In genomic region chr11:102725574-102725973, GRCm38 (mm10) we compare ENCODE assay signal across 9 mouse cellular contexts. TPM values are rescaled to one million over a fixed set of nuclear protein-coding genes. Genes with fewer than 3 reads are reported as not detected.
DNase-seq lines count a peak whose midpoint lies in the region; ATAC-seq and TF ChIP-seq lines count a peak whose summit lies in the region.
"Had no signal": no experiment of that assay in that cellular context is flagged by ENCODE, and none has a peak within 500 bp of the region (broad histone marks: within the 10 kb centered on the region; RNA-seq: fewer than 3 reads in every experiment).

No protein-coding gene starts in this region.

- H3K9me3 ChIP-seq in heart, postnatal 0 days (replicated peaks; ENCODE audit: control insufficient read depth, low read length) = no peaks in the 10 kb centered on the region
- no peaks in the 10 kb centered on the region for H3K9me3 ChIP-seq in lung, embryonic 14.5 days (ENCODE audit: low read depth, low read length)
- H3K9me3 ChIP-seq in heart, embryonic 12.5 days (replicated peaks) = no peaks in the 10 kb centered on the region
- H3K9me3 ChIP-seq: embryonic facial prominence, embryonic 15.5 days had no signal

- peak; percentile 29; the same call in 1 of the 2 replicates for TF ChIP-seq CTCF in heart, postnatal 0 days (IDR thresholded peaks at IDR 0.05; ENCODE audit: low read depth)
- peak; percentile 54 for TF ChIP-seq CTCF in lung, embryonic 14.5 days (IDR thresholded peaks at IDR 0.05; ENCODE audit: low read depth)

- H3K36me3 ChIP-seq in heart, postnatal 0 days (replicated peaks; ENCODE audit: control insufficient read depth, insufficient read depth, low read length) = no peaks in the 10 kb centered on the region
- no peaks in the 10 kb centered on the region for H3K36me3 ChIP-seq in lung, embryonic 14.5 days (ENCODE audit: insufficient read depth)
- no peaks in the 10 kb centered on the region for H3K36me3 ChIP-seq in heart, embryonic 12.5 days
- H3K36me3 ChIP-seq: embryonic facial prominence, embryonic 15.5 days had no signal

- no peaks in the 10 kb centered on the region for H3K4me1 ChIP-seq in heart, postnatal 0 days (ENCODE audit: control insufficient read depth, insufficient read depth)
- no peaks in the 10 kb centered on the region for H3K4me1 ChIP-seq in lung, embryonic 14.5 days (ENCODE audit: insufficient read depth)
- H3K4me1 ChIP-seq in heart, embryonic 12.5 days (replicated peaks) = no peaks in the 10 kb centered on the region
- H3K4me1 ChIP-seq: embryonic facial prominence, embryonic 15.5 days had no signal

- H3K27me3 ChIP-seq in heart, postnatal 0 days (ENCODE audit: control insufficient read depth, insufficient read depth, low read length) = no peaks in the 10 kb centered on the region
- no peaks in the 10 kb centered on the region for H3K27me3 ChIP-seq in lung, embryonic 14.5 days (ENCODE audit: insufficient read depth, low read length)
- no peaks in the 10 kb centered on the region for H3K27me3 ChIP-seq in heart, embryonic 12.5 days (replicated peaks)
- H3K27me3 ChIP-seq: embryonic facial prominence, embryonic 15.5 days had no signal

- no peak overlapping the region for H3K9ac ChIP-seq in heart, postnatal 0 days (replicated peaks; ENCODE audit: low read depth, low read length)
- no peak overlapping the region for H3K9ac ChIP-seq in lung, embryonic 14.5 days
- H3K9ac ChIP-seq in heart, embryonic 12.5 days = no peak overlapping the region
- H3K9ac ChIP-seq: embryonic facial prominence, embryonic 15.5 days had no signal

- H3K27ac ChIP-seq in heart, postnatal 0 days (ENCODE audit: low read depth) = no peak overlapping the region
- H3K27ac ChIP-seq in lung, embryonic 14.5 days (ENCODE audit: low read depth) = no peak overlapping the region
- H3K27ac ChIP-seq in heart, embryonic 12.5 days (ENCODE audit: poor library complexity, severe bottlenecking) = no peak overlapping the region
- H3K27ac ChIP-seq: embryonic facial prominence, embryonic 15.5 days had no signal

- DNase-seq in heart, postnatal 0 days (ENCODE audit: low spot score) = no peak
- no peak for DNase-seq in heart, postnatal 36 days
- DNase-seq in lung, embryonic 14.5 days = no peak
- DNase-seq in lung, adult 18-20 months = no peak
- DNase-seq in WW6 (ENCODE audit: low read depth, low spot score) = peak; percentile 53
- peak; percentile 49 for DNase-seq in retina, postnatal 1 day
- DNase-seq in heart, adult 11 months = no peak

- TF ChIP-seq EP300 in heart, postnatal 0 days (IDR thresholded peaks at IDR 0.05; ENCODE audit: low read depth) = no peak

- H3K4me2 ChIP-seq in heart, postnatal 0 days (ENCODE audit: low read depth, low read length) = no peak overlapping the region
- no peak overlapping the region for H3K4me2 ChIP-seq in lung, embryonic 14.5 days
- no peak overlapping the region for H3K4me2 ChIP-seq in heart, embryonic 12.5 days
- H3K4me2 ChIP-seq: embryonic facial prominence, embryonic 15.5 days had no signal

- WGBS in heart, postnatal 0 days = 37% methylated on average over 3 of the region's 3 CpGs
- WGBS in lung, embryonic 14.5 days = 30% methylated on average over 3 of the region's 3 CpGs
- 32% methylated on average over 3 of the region's 3 CpGs for WGBS in heart, embryonic 12.5 days

- intact Hi-C loops in heart, postnatal 36 days (cut with DNase I) = no loop called here

- no peak overlapping the region for H3K4me3 ChIP-seq in heart, postnatal 0 days (ENCODE audit: low read depth, low read length)
- H3K4me3 ChIP-seq in lung, embryonic 14.5 days (ENCODE audit: low read depth, low read length) = no peak overlapping the region
- H3K4me3 ChIP-seq in heart, embryonic 12.5 days = no peak overlapping the region
- H3K4me3 ChIP-seq: embryonic facial prominence, embryonic 15.5 days had no signal

- no peak for ATAC-seq in heart, postnatal 0 days (ENCODE audit: insufficient read depth, low read depth)
- no peak for ATAC-seq in lung, embryonic 14.5 days (ENCODE audit: insufficient read depth)
- ATAC-seq in heart, embryonic 12.5 days (ENCODE audit: insufficient number of reproducible peaks, low FRiP score) = no peak

RNA-seq across cellular contexts. Expression of gene Ccdc43, which starts 28.0 kb away (rescaled TPM):
- total RNA-seq in heart, postnatal 0 days (2014; rRNA removed; ENCODE audit: low replicate concordance) = 14.2 and 20.8 TPM in 2 replicates
- 25.5 and 28.8 TPM in 2 replicates for polyA plus RNA-seq in heart, postnatal 0 days (2015; fragmentation: Nextera tagmentation; extraction: Ambion mirVana)
- 10 to 100 TPM; 19.6 to 24.9 TPM for total RNA-seq in heart, postnatal 36 days (2021)
- 44.5 and 46.4 TPM in 2 replicates for polyA plus RNA-seq in lung, embryonic 14.5 days (2014; fragmentation: Nextera tagmentation; extraction: Ambion mirVana)
- 46.4 and 46.5 TPM in 2 replicates for polyA plus RNA-seq in heart, embryonic 12.5 days (2016; fragmentation: Nextera tagmentation; extraction: Ambion mirVana)

RNA-seq across cellular contexts. Expression of gene Adam11, which starts 35.7 kb away (rescaled TPM):
- total RNA-seq in heart, postnatal 0 days (2014; rRNA removed; ENCODE audit: low replicate concordance) = 7.4 and 13.6 TPM in 2 replicates
- polyA plus RNA-seq in heart, postnatal 0 days (2015; fragmentation: Nextera tagmentation; extraction: Ambion mirVana) = 3.2 and 3.4 TPM in 2 replicates
- total RNA-seq in heart, postnatal 36 days (2021) = 1 to 10 TPM; 4.1 to 6.2 TPM
- 5.3 and 5.5 TPM in 2 replicates for polyA plus RNA-seq in lung, embryonic 14.5 days (2014; fragmentation: Nextera tagmentation; extraction: Ambion mirVana)
- polyA plus RNA-seq in heart, embryonic 12.5 days (2016; fragmentation: Nextera tagmentation; extraction: Ambion mirVana) = 9.1 and 10.0 TPM in 2 replicates

Comparison
In these comparisons a context has a peak if more than half of its experiments do, and no peak if none do; other contexts are left out.
1. DNase-seq: peak in WW6 (single experiment) and retina, postnatal 1 day (single experiment); none in heart, postnatal 0 days (single experiment), heart, postnatal 36 days (0 of 2), lung, embryonic 14.5 days (single experiment), lung, adult 18-20 months (0 of 2) and heart, adult 11 months (single experiment).